Mouse (Mus musculus): ENCODE measurements at regions not wholly inside any gene's neighbourhood (a gene's known extent, or its start where the extent isn't known, plus 50 kb on each side); places are given as distances from the start of the nearest gene placed in this dataset.
"Not testable (repeated sequence)": the region's sequence is repeated elsewhere in the genome, so short reads cannot be mapped to it uniquely, and the experiment has no call there.

DNA sequence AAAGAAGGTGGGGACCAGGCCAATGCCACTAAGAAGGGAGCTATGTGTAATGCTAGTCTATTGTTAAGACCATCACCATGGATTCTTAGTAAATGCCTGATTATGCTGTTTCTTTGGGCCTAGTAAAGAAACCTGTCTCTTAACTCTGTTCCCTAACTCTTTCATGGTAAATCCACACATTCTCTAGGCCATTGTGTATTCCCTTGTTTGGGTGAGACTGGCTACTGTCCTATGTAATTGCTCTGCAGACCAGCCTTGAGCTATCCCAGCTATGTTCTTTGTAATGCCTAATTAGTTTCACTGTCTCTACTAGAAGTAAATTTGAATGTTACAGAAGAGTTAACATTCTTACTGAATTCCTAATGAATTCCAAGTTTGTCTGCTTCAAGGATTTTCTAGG, 186.9 kb upstream of the Gm10750 start:
- no peak for DNase-seq (ENCODE audit: low spot score)

DNA sequence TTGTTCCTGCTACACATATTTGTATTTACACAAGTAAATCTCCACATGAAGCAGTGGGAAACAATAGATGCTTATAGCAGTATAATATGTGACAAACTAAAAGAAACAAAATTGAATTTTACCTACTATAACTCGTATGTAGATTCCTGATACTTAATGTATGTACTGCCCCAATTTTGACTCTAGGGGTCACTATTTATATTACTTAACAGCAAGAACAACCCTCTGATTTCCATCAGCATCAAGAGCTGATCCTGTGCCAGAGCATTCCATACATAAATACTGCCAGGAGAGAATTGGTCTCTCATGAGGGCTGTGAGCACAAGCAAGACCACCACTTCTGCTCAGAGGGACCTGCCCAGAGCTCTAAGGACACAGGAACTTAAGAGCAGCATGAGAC, 178.7 kb upstream of the Gm10750 start:
- WGBS = 81% methylated on average over 1 of the region's 1 CpGs
- Histone ChIP-seq H3K4me3 (ENCODE audit: low read depth, low read length) (no peak overlapping the region), H3K4me2 (ENCODE audit: low read depth) (no peak overlapping the region), H3K9ac (ENCODE audit: low read length) (no peak overlapping the region), H3K27me3 (ENCODE audit: control insufficient read depth, insufficient read depth, low read length) (no peaks in the 10 kb centered on the region), H3K36me3 (ENCODE audit: control insufficient read depth, insufficient read depth, low read length) (no peaks in the 10 kb centered on the region), H3K9me3 (ENCODE audit: control insufficient read depth, low read length) (no peaks in the 10 kb centered on the region), H3K27ac (ENCODE audit: low read depth, low read length) (no peak overlapping the region), H3K4me1 (ENCODE audit: control insufficient read depth, insufficient read depth, low read length) (no peaks in the 10 kb centered on the region)
- DNase-seq (ENCODE audit: low spot score) = no peak
- no peak for ATAC-seq (ENCODE audit: insufficient read depth, low FRiP score, low TSS enrichment)

More for the DNA sequence above, 186.9 kb upstream of the Gm10750 start:
- H3K4me3 ChIP-seq (ENCODE audit: low read depth, low read length) = no peak overlapping the region
- no peaks in the 10 kb centered on the region for H3K4me1 ChIP-seq (ENCODE audit: control insufficient read depth, insufficient read depth, low read length)
- no peak overlapping the region for H3K4me2 ChIP-seq (ENCODE audit: low read depth)
- H3K27ac ChIP-seq (ENCODE audit: low read depth, low read length) = no peak overlapping the region
- no peaks in the 10 kb centered on the region for H3K27me3 ChIP-seq (ENCODE audit: control insufficient read depth, insufficient read depth, low read length)
- no peaks in the 10 kb centered on the region for H3K36me3 ChIP-seq (ENCODE audit: control insufficient read depth, insufficient read depth, low read length)
- no peaks in the 10 kb centered on the region for H3K9me3 ChIP-seq (ENCODE audit: control insufficient read depth, low read length)
- H3K9ac ChIP-seq (ENCODE audit: low read length) = no peak overlapping the region
- no peak for ATAC-seq (ENCODE audit: insufficient read depth, low FRiP score, low TSS enrichment)

DNA sequence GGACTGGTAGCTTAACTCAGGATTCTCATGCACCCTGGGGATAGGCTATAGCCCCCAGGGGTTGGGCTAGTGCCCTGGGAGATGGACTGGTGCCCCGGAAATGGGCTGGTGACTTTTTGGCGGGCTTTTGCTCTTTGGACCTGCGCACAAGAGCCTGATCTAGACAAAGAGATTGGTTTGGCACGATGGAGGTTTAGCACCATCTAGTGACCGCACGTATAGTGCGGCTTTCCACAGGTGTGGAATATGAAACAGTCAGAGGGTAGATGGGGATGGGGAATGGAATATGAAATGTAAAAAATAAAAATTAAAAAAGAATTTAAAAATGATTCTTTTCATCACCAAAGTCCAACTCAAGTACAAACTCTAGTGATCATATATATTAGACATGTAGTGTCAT, 141.4 kb upstream of the Gm10750 start:
- H3K27me3 ChIP-seq (ENCODE audit: control insufficient read depth, insufficient read depth, low read length); H3K4me3 ChIP-seq (ENCODE audit: low read depth, low read length); H3K4me1 ChIP-seq (ENCODE audit: control insufficient read depth, insufficient read depth, low read length); H3K27ac ChIP-seq (ENCODE audit: low read depth, low read length); H3K9ac ChIP-seq (ENCODE audit: low read length); H3K9me3 ChIP-seq (ENCODE audit: control insufficient read depth, low read length); H3K4me2 ChIP-seq (ENCODE audit: low read depth); H3K36me3 ChIP-seq (ENCODE audit: control insufficient read depth, insufficient read depth, low read length): not testable (repeated sequence)
- ATAC-seq (ENCODE audit: insufficient read depth, low FRiP score, low TSS enrichment) (peak; percentile 69; the same call in 1 of the 2 replicates), DNase-seq (ENCODE audit: low spot score) (peak; percentile 20)
- WGBS = 32% methylated on average over 7 of the region's 7 CpGs

DNA sequence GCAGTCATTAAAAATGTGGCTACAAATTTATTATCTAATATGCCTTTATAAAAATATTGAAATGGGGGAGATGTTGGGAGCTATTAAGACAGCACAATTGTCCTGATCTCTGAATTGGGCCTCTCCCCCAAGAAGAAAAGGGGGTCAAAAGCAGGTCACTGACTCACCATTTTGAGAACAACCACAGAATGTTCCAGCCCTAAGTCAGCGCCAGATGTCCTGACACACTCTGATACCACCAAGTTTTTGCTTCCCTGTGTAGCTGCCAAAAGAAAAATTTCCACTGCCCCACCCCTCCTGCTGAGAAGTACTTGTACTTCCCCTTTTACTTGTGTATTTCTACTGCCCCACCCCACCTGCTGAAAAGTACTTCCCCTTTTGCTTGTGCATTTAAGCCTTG, 92.5 kb upstream of the Gm10750 start:
- not testable (repeated sequence) for H3K4me1 ChIP-seq (ENCODE audit: control insufficient read depth, insufficient read depth, low read length); H3K27ac ChIP-seq (ENCODE audit: low read depth, low read length); ATAC-seq (ENCODE audit: insufficient read depth, low FRiP score, low TSS enrichment); H3K27me3 ChIP-seq (ENCODE audit: control insufficient read depth, insufficient read depth, low read length); H3K36me3 ChIP-seq (ENCODE audit: control insufficient read depth, insufficient read depth, low read length); H3K4me3 ChIP-seq (ENCODE audit: low read depth, low read length); DNase-seq (ENCODE audit: low spot score); H3K9ac ChIP-seq (ENCODE audit: low read length); H3K4me2 ChIP-seq (ENCODE audit: low read depth); H3K9me3 ChIP-seq (ENCODE audit: control insufficient read depth, low read length)
- 88% methylated on average over 1 of the region's 1 CpGs for WGBS

DNA sequence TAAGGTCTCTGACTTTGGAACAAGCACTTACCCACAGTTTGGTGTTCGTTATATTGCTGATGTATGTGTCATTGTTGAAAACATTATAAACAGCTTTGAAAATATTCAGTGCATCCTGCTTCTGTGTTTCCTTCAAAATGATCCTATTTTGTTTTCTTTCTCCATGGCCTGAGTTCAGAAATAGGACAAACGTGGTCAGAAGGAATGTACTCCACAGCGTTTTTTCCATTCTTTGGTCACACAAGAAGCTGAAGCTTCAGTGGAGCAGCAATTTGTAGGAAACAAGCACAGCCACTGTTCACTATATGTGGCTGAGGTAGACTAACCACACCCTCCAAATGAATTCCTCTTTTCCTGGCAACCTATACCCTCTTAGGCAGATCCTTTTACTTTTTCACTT, 75.1 kb upstream of the Gm10750 start:
- Histone ChIP-seq H3K27me3 (ENCODE audit: control insufficient read depth, insufficient read depth, low read length) (no peaks in the 10 kb centered on the region), H3K4me1 (ENCODE audit: control insufficient read depth, insufficient read depth, low read length) (no peaks in the 10 kb centered on the region), H3K9me3 (ENCODE audit: control insufficient read depth, low read length) (0 out of 2 replicates have a peak, but pooled peaks cover 3% of the 10 kb centered on the region), H3K27ac (ENCODE audit: low read depth, low read length) (no peak overlapping the region), H3K36me3 (ENCODE audit: control insufficient read depth, insufficient read depth, low read length) (no peaks in the 10 kb centered on the region), H3K4me3 (ENCODE audit: low read depth, low read length) (no peak overlapping the region), H3K4me2 (ENCODE audit: low read depth) (no peak overlapping the region), H3K9ac (ENCODE audit: low read length) (no peak overlapping the region)
- no peak for ATAC-seq (ENCODE audit: insufficient read depth, low FRiP score, low TSS enrichment)
- DNase-seq (ENCODE audit: low spot score) = no peak
- WGBS = 59% methylated on average over 3 of the region's 3 CpGs
